Mouse (Mus musculus): ENCODE measurements around the gene Grm2.
A peak's percentile ranks its signal among the peaks of the same experiment; 100 is the strongest.
"Not testable (repeated sequence)": the region's sequence is repeated elsewhere in the genome, so short reads cannot be mapped to it uniquely, and the experiment has no call there.

Gene Grm2

DNA sequence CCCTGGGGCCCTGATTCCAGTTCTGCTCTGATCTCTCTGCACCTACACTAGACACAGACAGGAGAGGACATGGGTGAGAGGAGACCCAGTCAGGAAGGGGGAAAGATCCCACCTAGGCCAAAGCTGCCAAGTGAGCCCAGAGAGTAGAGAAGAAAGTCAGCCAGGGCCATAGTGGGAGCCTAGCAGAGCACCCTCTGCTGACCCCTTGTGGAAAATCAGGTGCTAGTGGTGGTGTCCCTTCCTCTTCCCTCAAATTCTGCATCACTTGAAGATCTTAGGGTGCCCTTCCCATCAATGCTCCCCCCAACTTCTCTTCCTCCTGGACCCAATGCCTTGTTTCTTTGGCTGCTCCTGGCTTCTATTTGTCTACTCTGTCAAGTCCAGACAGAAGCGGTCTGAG lies 3.2 kb downstream of the Grm2 start:
- DNase-seq (ENCODE audit: low read depth, low spot score) = no peak

DNA sequence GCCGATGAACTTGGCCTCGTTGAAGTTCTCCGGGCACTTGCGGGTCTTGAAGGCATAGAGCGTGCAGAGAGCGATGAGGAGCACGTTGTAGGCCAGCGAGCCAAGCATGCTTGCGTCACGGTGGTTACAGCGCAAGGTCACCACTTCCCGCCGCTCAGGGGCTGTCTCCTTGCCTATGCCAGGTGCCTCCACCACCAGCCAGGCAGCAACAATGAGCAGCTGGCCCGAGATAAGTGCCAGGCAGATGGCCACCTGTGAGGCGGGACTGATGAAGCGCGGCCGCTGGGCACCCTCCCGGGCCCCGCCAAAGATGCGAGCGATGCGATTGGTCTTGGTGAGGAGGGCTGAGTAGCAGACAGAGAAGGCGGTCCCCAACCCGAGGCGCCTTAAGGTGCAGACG lies 8.7 kb downstream of the Grm2 start:
- no peak for DNase-seq (ENCODE audit: low read depth, low spot score)

DNA sequence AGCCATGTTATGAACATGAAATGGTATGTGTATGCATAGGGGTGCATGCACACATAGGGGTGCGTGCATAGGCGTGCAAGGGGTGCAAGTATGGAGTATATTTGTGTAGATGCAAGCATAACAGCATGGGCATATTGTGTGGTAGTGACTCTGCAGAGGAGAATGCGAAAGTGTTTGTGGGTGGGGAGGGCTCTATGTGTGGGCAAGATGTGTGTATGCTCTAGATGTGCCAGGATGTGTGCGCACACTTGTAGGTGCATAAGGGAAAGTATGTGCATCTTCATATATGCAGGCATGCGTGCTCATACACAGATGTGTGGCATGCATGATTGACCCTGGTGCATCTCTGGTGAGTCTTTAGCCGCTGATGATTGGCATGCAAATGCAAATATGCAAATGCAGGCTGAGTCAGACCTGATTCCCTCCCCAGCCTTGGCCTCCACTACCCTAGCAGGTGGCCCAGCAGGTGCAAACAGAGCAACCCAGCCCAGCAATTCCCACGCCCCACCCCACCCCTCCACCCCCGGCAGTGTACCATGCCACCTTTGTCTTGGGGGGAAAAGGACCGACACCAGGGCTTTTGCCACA lies 10.1 kb downstream of the Grm2 start:
- DNase-seq (ENCODE audit: low read depth, low spot score) = peak; percentile 81

DNA sequence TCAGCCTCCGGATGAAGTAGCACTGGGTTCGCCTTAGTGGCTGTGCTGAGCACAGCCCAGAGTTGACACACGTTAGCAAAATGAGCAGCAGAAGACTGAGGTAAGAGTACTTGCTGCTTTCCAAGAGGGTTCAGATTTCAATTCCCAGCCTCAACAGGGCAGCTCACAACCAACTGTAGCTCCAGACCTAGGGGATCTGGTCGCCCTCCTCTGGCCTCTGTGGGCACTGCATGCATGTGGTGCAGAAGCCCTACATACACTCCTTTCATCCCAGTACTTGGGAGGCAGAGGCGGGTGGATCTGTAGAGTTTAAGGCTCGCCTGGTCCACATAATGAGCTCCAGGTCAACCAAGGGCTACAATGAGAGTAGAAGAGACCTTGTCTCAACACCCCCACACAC lies 12.1 kb downstream of the Grm2 start:
- peak; percentile 90 for DNase-seq (ENCODE audit: low read depth, low spot score)

DNA sequence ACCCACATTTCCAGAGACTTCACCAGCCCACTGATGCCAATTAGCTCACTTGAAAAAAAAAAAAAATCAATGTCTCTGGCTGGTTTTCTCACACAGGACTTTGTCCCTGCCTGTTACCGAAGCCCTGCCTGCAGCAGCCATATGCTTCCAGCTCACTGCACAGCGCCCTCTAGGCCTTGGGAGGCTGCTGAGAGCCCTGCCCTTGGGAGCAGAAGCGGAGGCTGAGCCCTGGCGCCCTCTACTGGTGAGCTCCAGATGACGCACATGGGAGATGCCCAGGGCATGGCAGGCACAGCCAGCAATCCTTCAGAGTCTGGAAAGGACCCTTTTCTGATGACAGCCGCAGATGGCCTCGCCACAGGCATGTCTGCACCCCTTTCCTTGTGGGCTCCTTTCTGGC lies 12.8 kb downstream of the Grm2 start:
- peak; percentile 93 for DNase-seq (ENCODE audit: low read depth, low spot score)

DNA sequence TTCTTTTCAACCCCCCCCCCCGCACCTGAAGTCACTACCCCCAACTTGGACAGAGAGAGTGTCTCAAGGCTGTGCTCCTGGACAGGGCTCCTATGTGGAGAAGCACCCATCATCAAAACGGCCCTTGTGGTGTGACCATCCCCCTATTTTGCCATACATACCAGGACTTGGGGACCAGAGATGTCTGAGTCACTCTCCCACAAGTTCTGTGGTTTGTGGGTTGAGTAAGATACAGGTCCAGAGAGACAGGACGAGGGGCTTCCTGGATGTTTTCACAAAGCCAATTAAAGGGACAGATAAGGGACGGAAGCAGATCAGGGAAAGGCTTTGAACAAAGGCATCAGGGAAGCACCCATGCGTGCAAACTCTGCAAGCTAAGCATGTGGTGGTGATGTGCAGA lies 14.5 kb downstream of the Grm2 start:
- no peak for DNase-seq (ENCODE audit: low read depth, low spot score)

DNA sequence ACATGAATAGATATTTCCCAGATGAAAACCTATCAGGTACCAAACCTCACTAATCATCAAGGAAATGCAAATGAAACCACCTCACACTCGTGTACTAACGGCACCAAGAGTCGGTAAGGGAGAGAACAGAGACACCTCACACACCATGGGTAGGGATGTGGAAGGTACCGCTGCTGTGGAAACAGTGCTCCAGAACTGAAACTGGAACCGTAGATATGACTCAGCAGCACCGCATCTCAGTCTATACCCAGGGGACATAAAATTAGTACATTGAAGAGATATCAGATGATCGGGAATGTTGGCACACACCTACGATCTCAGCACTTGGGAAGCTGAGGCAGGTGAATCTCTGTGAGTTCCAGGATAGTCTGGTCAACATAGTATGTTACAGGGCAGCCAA lies 17.7 kb downstream of the Grm2 start:
- no peak for DNase-seq (ENCODE audit: low read depth, low spot score)

DNA sequence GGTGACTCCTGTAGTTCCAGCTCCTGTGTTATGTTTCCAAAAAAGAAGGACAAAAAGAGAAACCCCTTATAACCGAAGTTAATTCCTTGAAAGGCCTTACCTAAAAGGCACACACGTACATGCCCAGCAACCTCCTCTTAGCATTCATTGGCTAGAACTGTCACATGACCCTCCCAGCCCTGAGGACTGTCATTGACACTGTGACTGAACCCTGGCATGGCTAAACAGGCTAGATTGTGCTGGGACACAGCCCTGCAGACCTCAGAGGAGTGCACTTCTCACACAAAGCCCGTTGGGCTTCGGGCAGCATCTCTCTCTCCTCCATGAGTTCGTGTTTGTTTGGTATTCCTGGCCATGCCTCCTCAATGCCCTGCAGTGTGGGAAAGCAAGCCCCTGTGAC lies 23.7 kb downstream of the Grm2 start:
- no peak for DNase-seq (ENCODE audit: low read depth, low spot score)

DNA sequence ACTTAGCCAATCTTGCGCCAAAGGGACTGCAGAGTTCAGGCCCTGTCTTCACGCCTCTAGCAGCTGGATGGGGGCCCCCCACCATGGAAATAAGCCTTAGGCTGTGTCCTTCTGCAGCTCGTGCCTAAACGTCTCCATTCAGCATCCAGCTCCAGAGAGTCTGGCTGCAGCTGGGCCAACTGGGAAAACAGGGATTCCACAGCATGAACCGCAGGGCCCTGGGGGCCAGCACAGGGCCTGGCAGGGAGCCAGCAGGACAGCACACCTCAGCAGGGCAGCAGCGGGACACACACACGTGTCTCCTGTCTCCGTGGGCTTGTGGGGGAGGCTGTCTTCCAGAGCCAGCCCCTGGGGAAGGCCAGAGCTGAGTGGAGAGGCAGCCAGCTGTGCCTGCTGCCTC lies 28.1 kb downstream of the Grm2 start:
- DNase-seq (ENCODE audit: low read depth, low spot score) = not testable (repeated sequence)

DNA sequence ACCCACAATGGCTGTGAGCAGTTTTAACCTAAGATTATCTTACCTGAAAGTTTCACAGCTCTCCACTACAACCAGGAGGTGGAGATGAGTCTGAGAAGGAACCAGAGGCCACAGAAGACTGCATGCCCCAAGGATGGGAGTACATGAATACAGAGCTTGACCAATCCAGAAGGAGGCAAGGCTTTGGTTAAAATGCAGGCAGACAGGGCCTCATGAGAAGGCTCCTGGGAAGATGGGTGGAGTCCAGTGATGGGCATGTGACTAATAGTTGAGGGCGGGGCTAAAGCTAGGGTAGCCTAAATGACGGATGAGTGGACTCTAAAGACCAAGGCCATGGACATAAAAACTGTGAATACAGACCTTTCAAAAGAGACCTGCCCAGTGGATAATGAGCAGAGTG lies 29.6 kb downstream of the Grm2 start, which contains the start of gene Iqcf6:
TSS of gene Iqcf6 (plus strand) at position 301 of the 400 bp plus-strand sequence.
- no peak for DNase-seq (ENCODE audit: low read depth, low spot score)

DNA sequence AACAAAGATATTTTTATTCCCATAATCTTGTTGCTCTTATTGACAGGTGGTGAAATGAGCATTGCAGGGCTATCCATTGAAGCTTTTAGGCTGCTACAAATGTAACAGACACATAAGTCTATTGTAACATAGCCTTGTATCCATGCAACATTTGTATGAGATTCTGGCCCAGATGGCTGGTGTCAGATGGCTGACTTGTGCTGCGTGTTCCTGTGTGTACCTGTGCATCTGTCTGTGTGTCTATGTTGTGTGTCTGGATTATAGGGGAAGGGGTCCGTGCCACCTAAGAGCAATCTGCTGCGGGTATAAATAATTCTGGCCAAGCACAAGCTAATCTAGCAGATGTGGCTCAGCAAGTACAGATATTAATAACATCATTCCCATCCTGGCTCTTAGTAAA lies 38.4 kb downstream of the Grm2 start:
- no peak for DNase-seq (ENCODE audit: low read depth, low spot score)

DNA sequence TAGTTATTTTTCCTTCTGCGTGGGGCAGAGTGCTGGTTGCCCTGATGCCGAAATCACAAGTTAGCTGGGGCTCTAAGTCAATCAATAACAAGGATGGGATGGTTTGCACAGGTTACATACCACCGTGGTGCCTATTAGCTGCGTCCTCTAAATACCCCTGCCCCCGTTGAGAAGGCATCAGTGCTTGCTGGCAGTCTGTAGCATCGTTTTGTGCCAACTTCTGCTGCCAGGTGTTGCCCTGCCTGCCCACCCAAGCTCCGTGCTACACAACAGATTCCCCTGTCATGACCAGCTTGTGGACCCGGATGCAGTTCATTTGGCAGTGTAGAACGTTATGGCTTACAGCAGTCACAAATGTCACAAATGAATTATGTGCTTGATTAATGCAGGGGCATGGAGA lies 39.6 kb downstream of the Grm2 start:
- DNase-seq (ENCODE audit: low read depth, low spot score) = no peak

DNA sequence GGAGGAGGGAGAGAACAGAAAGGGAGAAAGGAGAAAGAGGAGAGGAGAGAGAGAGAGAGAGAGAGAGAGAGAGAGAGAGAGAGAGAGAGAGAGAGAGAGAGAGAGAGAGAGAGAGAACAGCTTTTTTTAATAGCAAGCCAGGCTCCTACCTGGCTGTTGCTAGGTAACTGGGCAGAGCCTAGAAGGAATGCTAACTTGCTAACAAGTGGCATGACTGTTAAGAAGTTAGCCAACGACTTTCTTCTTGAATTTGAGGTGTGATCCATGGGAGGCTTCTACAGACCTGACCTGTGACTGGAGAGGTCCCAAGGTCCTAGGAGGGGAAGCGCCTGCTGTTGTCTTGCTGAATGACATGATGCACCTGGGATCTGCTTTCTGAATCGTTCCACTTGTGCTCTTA lies 41.3 kb downstream of the Grm2 start:
- no peak for DNase-seq (ENCODE audit: low read depth, low spot score)

DNA sequence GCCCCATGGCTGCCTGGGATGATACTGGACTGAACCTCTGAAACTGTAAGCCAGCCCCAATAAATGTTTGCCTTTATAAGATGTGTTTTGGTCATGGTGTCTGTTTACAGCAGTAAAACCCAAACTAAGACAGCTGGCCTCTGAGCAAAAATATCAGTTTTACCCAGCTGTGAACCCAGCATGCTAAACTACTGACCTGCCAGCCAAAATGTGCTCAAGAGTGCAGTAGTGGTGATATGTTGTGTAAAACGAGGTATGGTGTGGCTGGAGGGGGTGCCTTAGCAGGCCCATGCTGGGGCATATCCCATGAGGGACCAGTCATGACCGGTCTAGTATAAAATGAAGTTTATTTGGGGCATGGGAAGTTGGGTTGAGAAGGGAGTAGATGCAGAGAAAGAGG lies 41.9 kb downstream of the Grm2 start:
- DNase-seq (ENCODE audit: low read depth, low spot score) = no peak

DNA sequence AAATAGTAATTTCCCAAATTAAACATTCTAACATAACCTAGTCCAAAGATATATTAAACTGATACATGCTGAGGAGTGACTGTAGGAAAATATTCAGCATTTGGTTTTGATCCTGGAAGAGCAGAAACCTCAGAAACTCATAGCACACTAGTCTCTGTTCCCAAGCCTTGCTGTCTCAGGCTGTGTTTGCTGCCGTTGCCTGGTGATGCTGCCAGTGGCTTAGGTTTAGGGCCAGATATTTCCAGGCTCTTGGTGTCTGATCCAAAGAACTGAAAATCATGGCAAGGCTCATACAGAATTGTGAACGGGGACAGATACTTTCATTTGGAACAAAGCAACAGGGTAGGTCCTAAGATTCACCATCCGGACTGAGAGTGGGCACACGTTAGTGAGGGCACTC lies 45.2 kb downstream of the Grm2 start:
- DNase-seq (ENCODE audit: low read depth, low spot score) = no peak

DNA sequence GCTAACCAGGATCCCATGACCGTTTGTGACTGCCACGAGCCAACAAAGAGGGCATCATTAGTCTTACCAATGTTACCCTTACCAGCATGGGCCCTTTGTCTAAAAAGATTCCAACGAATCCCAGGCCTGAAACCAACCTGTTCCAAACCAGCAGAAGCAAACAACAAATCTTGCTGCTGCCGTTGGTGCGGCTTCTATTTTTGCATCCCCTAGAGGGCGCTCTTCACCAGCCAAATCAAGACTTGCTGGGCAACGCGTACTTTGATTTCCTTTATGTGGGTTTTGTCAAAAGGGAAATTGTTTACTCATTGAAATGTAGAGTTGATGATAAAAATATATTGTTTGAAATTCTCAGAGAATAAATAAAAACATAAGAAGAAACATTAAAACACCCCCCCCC lies 55.3 kb downstream of the Grm2 start:
- DNase-seq (ENCODE audit: low read depth, low spot score) = peak; percentile 76

DNA sequence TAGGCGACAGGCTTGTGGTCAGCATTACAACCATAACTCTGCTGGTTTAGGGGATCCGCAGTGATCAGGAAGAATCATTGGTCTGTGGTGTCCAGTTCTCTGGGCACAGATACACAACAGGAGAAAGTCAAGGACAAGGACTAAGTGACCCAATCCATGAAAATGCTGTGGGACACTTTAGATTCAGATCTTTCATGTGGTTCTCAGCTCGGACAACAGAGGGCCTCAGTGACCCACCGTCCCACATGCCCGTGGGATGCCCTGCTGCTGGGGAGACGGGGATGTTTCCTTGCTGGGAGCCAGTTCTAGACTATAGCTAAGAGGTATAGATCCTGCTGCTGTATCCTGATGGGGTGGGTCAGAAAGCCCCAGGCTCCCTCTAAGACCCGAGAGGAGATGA lies 57.4 kb downstream of the Grm2 start:
- DNase-seq (ENCODE audit: low read depth, low spot score) = peak; percentile 35

DNA sequence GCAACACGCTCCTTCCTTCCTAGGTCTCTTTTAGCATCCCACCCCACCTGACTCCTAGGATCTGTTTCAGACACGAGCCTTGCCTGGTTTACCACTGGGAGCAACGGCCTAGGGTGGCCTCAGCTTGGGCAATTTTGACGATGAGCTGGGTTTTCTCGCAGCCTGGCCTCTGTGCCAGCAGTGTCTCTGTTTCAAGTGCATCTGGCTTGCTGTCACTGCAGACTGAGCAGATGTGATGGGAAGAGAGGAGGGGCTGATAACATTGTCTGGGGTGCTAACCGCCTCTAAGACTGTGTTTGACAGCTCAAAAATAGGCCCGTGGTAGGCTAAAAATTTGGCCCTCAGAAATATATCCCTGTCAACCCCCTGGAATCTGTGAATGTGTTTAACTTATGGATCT lies 60.0 kb downstream of the Grm2 start:
- DNase-seq (ENCODE audit: low read depth, low spot score) = no peak

DNA sequence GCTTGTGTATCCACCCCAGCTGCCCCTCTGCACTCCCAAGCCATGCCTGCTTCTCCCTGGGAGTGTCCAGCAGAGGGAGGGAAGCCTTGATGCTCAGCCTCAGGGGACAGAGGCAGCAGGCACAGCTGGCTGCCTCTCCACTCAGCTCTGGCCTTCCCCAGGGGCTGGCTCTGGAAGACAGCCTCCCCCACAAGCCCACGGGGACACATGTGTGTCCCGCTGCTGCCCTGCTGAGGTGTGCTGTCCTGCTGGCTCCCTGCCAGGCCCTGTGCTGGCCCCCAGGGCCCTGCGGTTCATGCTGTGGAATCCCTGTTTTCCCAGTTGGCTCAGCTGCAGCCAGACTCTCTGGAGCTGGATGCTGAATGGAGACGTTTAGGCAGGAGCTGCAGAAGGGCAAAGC lies 60.5 kb downstream of the Grm2 start:
- DNase-seq (ENCODE audit: low read depth, low spot score) = not testable (repeated sequence)

Measured in ES-CJ7 (cell line).